Mouse (Mus musculus) embryonic facial prominence, embryonic 14.5 days (tissue): ENCODE data around the gene Cyp4a30b. TPM values are rescaled to one million over a fixed set of nuclear protein-coding genes. Genes with fewer than 3 reads are reported as not detected.
A peak's percentile ranks its signal among the peaks of the same experiment; 100 is the strongest.
"Not testable (repeated sequence)": the region's sequence is repeated elsewhere in the genome, so short reads cannot be mapped to it uniquely, and the experiment has no call there.

ENCODE experiments used
- ATAC-seq: fragments of 200-750 bp; cut with Nextera tagmentation; 2 replicates; pipeline ENCODE4 v1.8.0; 2017; ENCODE audit warnings: low read depth, moderate number of reproducible peaks, moderate TSS enrichment
- DNase-seq: peaks from one replicate; pipeline ENCODE4 v3.0.0-alpha.2; 2015; ENCODE audit warnings: low spot score
- H3K27ac ChIP-seq: fragments of 300-500 bp; sonication (generic); replicated peaks from 2 replicates; pipeline ENCODE4 v1.5.1; 2014; ENCODE audit warnings: low read depth, mild to moderate bottlenecking, low read length, moderate library complexity
- H3K27me3 ChIP-seq: fragments of 300-500 bp; sonication (generic); replicated peaks from 2 replicates; pipeline ENCODE4 v1.6.1; 2014; ENCODE audit warnings: low read length; ENCODE audit not compliant: control insufficient read depth, insufficient read depth
- H3K36me3 ChIP-seq: fragments of 300-500 bp; sonication (generic); 2 replicates; pipeline ENCODE4 v1.6.1; 2014; ENCODE audit warnings: low read length, mixed read lengths; ENCODE audit not compliant: control insufficient read depth, insufficient read depth
- H3K4me1 ChIP-seq: fragments of 300-500 bp; sonication (generic); 2 replicates; pipeline ENCODE4 v1.6.1; 2014; ENCODE audit warnings: antibody characterized with exemption, low read length; ENCODE audit not compliant: control insufficient read depth, insufficient read depth
- H3K4me2 ChIP-seq: fragments of 300-500 bp; sonication (generic); 2 replicates; pipeline ENCODE4 v1.6.1; 2014; ENCODE audit warnings: low read depth, mild to moderate bottlenecking, low read length, moderate library complexity, mixed read lengths
- H3K4me3 ChIP-seq: fragments of 300-500 bp; sonication (generic); 2 replicates; pipeline ENCODE4 v1.5.1; 2014; ENCODE audit warnings: low read depth, mild to moderate bottlenecking, low read length
- H3K9ac ChIP-seq: fragments of 300-500 bp; sonication (generic); 2 replicates; pipeline ENCODE4 v1.6.1; 2014; ENCODE audit warnings: low read depth, mild to moderate bottlenecking, low read length, moderate library complexity, mixed read lengths
- H3K9me3 ChIP-seq: fragments of 300-500 bp; sonication (generic); 2 replicates; pipeline ENCODE4 v1.6.1; 2016; ENCODE audit warnings: low read length; ENCODE audit not compliant: control insufficient read depth
- WGBS: fragments of 180-500 bp; shearing (Covaris S2); extraction: QIAGEN DNeasy Blood & Tissue Kit; methylation state at CpG from one replicate; pipeline ENCODE4 v1.1.7; 2014; 5-methylcytosine and 5-hydroxymethylcytosine counted together
- polyA plus RNA-seq: library from polyadenylated mRNA; unstranded; fragments of >200 nt; fragmentation: Nextera tagmentation; extraction: Ambion mirVana; gene quantifications from 2 replicates; pipeline ENCODE4 v1.2.1, GENCODE M21; 2014

The Cyp4a30b gene
- polyA plus RNA-seq, result not detected in 2 replicates

DNA sequence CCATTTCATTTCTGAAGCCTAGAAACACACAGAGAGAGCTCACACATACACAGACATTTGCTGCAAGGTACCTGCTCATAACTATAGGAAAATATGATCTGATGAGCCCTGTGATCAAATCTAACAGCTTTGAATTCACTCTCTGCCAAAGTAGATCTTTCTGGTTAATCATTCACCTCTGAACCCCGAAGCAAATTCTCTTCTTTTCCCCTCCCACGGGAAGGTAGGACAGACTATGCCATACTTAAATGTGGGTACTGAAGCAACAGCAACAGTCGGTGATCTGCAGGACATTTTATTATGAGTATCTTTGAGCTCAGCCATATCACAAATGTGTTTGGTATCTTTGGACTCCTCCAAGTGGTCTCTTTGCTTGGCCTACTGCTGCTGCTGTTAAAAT, at the start of gene Cyp4a30b:
TSS of gene Cyp4a30b (plus strand) at position 301 of the 400 bp plus-strand sequence.
- no peak within 1 kb of the TSS for H3K4me2 ChIP-seq
- H3K36me3 ChIP-seq, result no peaks in the 10 kb centered on the region
- H3K9me3 ChIP-seq, result no peaks in the 10 kb centered on the region
- no peak within 1 kb of the TSS for H3K9ac ChIP-seq
- H3K4me1 ChIP-seq, result no peaks in the 10 kb centered on the region
- no peak within 1 kb of the TSS for H3K27ac ChIP-seq
- WGBS, result 68% methylated on average over 3 of the region's 3 CpGs
- no peak within 1 kb of the TSS for H3K4me3 ChIP-seq
- ATAC-seq, result no peak
- no peaks in the 10 kb centered on the region for H3K27me3 ChIP-seq
- no peak for DNase-seq

DNA sequence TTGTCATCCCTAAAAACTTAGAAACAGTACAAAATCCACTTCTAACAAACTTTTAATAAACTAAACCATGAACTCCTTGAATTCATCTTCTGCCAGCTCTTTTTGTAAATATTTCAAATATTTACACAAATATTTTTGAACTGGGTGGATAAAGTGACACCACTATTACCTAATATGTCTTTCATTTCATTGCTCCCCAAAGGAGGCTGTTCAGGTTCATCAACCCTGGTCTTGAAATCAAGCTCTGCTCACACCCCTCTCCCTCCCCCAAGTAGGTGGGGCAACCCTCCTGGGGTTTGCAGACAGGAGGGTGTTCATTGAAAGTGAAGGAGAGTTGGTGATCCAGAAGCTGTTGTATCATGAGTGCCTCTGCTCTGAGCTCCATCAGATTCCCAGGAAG, 41.1 kb upstream of the Cyp4a30b start, which contains the start of gene Cyp4a12b:
TSS of gene Cyp4a12b (plus strand) at position 301 of the 400 bp plus-strand sequence.
- H3K9ac ChIP-seq, H3K9me3 ChIP-seq, DNase-seq, H3K36me3 ChIP-seq, H3K27ac ChIP-seq, H3K4me1 ChIP-seq, H3K27me3 ChIP-seq, H3K4me3 ChIP-seq, H3K4me2 ChIP-seq, ATAC-seq: not testable (repeated sequence)

DNA sequence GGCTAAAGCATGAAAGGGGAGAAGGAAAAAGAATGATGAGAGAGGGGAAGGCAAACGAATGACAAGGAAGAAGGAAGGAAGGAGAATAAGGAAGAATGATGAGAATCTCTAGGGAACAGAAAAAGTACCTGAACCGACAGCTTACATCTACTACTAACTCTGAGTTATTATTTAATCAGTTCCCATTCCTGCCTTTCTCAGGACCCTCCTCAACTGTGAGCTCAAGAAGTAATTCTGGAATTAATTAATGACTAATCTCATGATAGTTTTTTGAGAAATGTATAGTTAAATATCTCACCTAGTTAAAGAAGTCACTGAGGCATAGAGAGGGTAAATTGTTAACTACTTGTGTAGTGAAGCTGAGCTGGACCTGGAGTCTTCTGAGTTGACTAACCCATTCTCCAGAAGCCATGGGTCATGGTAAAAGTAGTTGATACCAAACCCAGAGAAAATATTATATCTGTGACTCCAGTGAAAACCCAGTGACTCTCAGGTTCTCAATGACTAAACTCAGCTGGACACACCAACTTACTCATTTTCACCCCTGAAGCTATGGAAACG, 1.7 kb upstream of the Cyp4a30b start:
- no peaks in the 10 kb centered on the region for H3K36me3 ChIP-seq
- DNase-seq (no peak), ATAC-seq (no peak)
- no peaks in the 10 kb centered on the region for H3K27me3 ChIP-seq
- H3K9me3 ChIP-seq, result no peaks in the 10 kb centered on the region
- H3K4me3 ChIP-seq, result no peak overlapping the region
- H3K4me1 ChIP-seq, result no peaks in the 10 kb centered on the region
- no peak overlapping the region for H3K4me2 ChIP-seq
- no peak overlapping the region for H3K9ac ChIP-seq
- no peak overlapping the region for H3K27ac ChIP-seq
- WGBS, result 55% methylated on average over 3 of the region's 3 CpGs

DNA sequence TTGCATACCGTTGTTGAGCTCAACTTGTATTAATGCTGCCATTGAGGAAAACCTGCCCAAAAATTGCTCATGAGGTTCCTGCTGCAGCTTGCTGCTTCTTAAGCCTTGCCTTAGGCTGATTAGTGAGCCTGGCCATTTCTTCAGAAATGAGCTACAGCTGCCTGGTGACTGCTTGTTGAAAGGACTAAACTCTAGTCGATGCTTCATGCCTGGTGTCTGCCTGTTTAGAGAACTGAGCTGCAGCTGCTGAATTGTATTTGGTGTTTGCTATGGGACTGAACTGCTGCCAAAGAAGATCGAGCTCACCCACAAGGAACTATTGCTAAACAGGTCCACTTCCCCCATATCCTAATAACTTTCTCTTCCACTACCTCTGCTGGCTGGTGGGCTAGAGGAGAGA, 21.2 kb downstream of the Cyp4a30b start:
- not testable (repeated sequence) for H3K4me2 ChIP-seq, H3K4me1 ChIP-seq, H3K27me3 ChIP-seq, H3K9ac ChIP-seq, DNase-seq, H3K36me3 ChIP-seq, H3K9me3 ChIP-seq, ATAC-seq, H3K4me3 ChIP-seq, H3K27ac ChIP-seq
- WGBS, result 75% methylated on average over 3 of the region's 3 CpGs

DNA sequence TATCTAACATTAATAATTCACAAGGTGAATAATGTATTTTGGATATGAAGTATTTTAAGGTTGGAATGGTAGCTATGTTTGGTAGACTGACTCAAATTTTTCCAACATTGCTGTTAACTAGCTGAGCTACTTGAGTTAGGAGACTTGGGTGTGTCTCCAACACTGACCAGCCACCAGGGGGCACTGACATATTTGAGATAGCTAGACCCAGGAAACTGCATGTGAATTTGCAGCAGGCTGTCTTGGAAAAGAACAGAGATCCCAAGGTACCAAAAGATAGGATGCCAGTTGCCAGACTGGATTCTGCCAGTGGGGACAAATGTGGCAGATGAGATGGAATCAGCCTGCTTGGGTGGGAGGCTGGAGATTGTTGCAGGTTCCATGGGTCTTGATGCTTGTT, 23.6 kb downstream of the Cyp4a30b start:
- not testable (repeated sequence) for H3K9me3 ChIP-seq, H3K4me1 ChIP-seq, H3K9ac ChIP-seq, H3K4me2 ChIP-seq, ATAC-seq, H3K36me3 ChIP-seq, H3K27me3 ChIP-seq, H3K4me3 ChIP-seq, H3K27ac ChIP-seq
- DNase-seq, result peak; percentile 4

DNA sequence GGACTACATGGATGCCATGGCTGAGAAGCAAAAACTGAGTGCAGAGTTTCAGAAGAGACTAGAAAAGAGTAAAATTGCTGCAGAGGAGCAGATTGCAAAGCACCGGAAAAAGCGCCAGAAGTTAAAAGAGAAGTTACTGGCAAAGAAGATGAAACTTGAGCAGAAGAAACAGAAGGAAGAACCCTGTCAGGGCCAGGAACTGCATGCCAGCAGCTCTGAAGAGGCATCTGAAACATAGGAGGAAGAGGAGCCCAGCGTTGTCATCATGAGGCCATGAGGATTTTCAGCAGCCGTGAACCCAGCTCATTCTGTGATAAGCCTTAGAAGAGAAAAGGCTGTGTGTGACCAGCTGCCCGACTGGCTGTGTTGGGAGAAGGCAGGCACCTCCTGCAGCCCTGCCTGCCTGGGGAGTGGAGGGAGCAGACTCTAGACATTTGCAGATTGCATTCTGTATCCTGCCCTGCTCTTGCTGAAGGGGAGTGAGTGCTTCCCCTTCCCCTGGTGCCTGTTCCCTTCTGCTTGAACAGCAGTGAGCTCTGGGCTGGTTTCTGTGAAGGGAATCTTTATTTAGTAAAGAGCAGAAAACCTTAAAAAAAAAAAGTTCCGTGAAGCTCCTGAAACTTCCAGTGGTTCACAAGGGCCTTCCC, 28.7 kb downstream of the Cyp4a30b start:
- H3K4me1 ChIP-seq, result no peaks in the 10 kb centered on the region
- DNase-seq (no peak), ATAC-seq (no peak)
- WGBS, result 69% methylated on average over 6 of the region's 6 CpGs
- H3K36me3 ChIP-seq, result no peaks in the 10 kb centered on the region
- H3K4me2 ChIP-seq, result no peak overlapping the region
- no peaks in the 10 kb centered on the region for H3K27me3 ChIP-seq
- no peaks in the 10 kb centered on the region for H3K9me3 ChIP-seq
- no peak overlapping the region for H3K27ac ChIP-seq
- no peak overlapping the region for H3K9ac ChIP-seq
- H3K4me3 ChIP-seq, result no peak overlapping the region

DNA sequence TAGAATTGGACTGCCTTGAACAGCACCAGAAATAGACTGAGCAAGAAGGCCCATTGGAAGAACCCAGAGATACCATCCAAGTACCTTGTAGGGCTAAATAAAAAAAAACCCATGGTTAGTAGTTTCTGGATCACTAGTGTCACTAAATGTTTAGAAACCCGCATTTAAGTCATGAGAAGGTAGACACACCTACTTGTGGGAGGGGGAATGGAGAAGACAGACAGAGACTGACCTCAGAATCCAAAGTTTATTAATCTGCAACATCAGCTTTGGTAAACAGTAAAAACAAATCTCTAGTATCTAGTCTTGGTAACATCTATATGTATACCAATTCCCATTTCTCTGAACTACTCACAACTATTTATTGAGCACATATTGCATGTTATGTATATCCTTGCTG, 43.6 kb downstream of the Cyp4a30b start, which contains the start of gene Cyp4a14:
TSS of gene Cyp4a14 (minus strand) at position 142 of the 400 bp plus-strand sequence.
- H3K27me3 ChIP-seq, result no peaks in the 10 kb centered on the region
- WGBS, result 78% methylated on average over 1 of the region's 1 CpGs
- no peak for DNase-seq

DNA sequence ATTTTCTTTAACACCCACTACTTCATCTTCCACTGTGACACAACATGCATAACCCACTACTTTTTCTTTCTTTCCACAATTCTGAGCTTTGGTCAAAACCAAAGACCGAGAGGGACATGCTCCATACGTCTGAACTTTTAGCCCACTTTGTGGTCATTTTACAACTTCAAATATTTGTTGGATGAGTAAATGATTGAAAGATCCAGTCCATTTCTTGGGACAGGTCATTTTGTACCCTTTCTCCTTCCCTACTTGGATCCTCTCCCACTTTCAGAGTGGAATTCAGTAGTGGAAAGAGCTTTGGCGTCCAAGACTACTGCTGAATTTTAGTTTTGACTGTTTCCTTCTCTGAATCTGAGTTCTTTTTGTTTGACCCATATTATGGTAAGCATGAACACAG, 45.1 kb downstream of the Cyp4a30b start:
- ATAC-seq, result no peak
- no peaks in the 10 kb centered on the region for H3K9me3 ChIP-seq
- H3K4me1 ChIP-seq, result no peaks in the 10 kb centered on the region
- H3K27ac ChIP-seq, result no peak overlapping the region
- H3K27me3 ChIP-seq, result no peaks in the 10 kb centered on the region
- WGBS, result 78% methylated on average over 3 of the region's 3 CpGs
- H3K4me3 ChIP-seq, result no peak overlapping the region
- H3K9ac ChIP-seq, result no peak overlapping the region
- no peak for DNase-seq
- H3K4me2 ChIP-seq, result no peak overlapping the region
- H3K36me3 ChIP-seq, result no peaks in the 10 kb centered on the region

More for the DNA sequence above, 43.6 kb downstream of the Cyp4a30b start, which contains the start of gene Cyp4a14:
- no peak for ATAC-seq
- Histone ChIP-seq H3K4me3 (no peak within 1 kb of the TSS), H3K9ac (no peak within 1 kb of the TSS), H3K27ac (no peak within 1 kb of the TSS), H3K36me3 (no peaks in the 10 kb centered on the region), H3K4me1 (no peaks in the 10 kb centered on the region), H3K9me3 (no peaks in the 10 kb centered on the region), H3K4me2 (no peak within 1 kb of the TSS)

DNA sequence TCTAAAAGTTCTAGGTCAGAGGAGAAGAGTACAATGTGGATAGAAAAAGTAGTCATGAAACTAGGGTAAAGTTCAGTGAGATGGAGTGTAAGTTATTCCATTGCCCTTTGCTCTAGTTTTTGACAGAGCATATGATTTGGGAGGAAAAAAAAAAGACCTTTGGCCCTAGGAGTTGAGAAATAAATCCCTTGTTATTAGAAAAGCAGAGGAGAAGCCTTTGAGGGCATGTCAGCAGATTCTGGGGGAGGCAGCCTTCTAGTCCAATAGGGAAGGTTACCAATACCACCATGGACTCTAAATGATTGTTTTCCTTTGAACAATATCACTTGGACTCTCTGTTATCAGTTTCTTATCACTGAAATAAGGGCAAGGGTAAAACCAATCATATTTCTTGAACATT, 61.6 kb downstream of the Cyp4a30b start:
- H3K9ac ChIP-seq, H3K36me3 ChIP-seq, DNase-seq, H3K4me2 ChIP-seq, ATAC-seq, H3K4me1 ChIP-seq, H3K27ac ChIP-seq, H3K9me3 ChIP-seq, H3K4me3 ChIP-seq, H3K27me3 ChIP-seq: not testable (repeated sequence)
